Mouse (Mus musculus): ENCODE measurements at regions not wholly inside any gene's neighbourhood (a gene's known extent, or its start where the extent isn't known, plus 50 kb on each side); places are given as distances from the start of the nearest gene placed in this dataset.

GRCm38 (mm10) chr8:57209584-57209983 lies 111.2 kb upstream of the Hand2 start:
- Histone ChIP-seq H3K79me2 (replicated peaks; ENCODE audit: control insufficient read depth, extremely low read depth, insufficient read depth, poor library complexity, severe bottlenecking) (no peaks in the 10 kb centered on the region), H3K27me3 (replicated peaks) (no peaks in the 10 kb centered on the region), H3K4me3 (replicated peaks in 1 of 3; ENCODE audit: low read depth in 2 of 3, low read length in 2 of 3, poor library complexity in 1 of 3) (no peak overlapping the region), H3K27ac (ENCODE audit: insufficient read depth, low read depth) (no peak overlapping the region), H3K4me1 (ENCODE audit: control insufficient read depth in 1 of 2, insufficient read depth in 2 of 2) (no peaks in the 10 kb centered on the region), H3K9ac (ENCODE audit: insufficient read depth, low read depth) (no peak overlapping the region), H3K36me3 (replicated peaks in 1 of 2; ENCODE audit: control insufficient read depth in 1 of 2, insufficient read depth in 1 of 2, low read length in 1 of 2) (no peaks in the 10 kb centered on the region), H3K4me2 (ENCODE audit: insufficient read depth, low read depth, poor library complexity, severe bottlenecking) (no peak overlapping the region), H3K9me3 (replicated peaks; ENCODE audit: low read length) (no peaks in the 10 kb centered on the region)
- dilution Hi-C loops (cut with MboI; ENCODE audit: extremely low pct_ligation_motif_present, extremely low pct_unique_long_range_greater_than_20kb, low sequenced_read_pairs) (no loop called here), in situ Hi-C loops (cut with MboI; ENCODE audit: low pct_ligation_motif_present, low pct_unique_long_range_greater_than_20kb, low sequenced_read_pairs) (no loop called here)
- no peak for TF ChIP-seq RAD21 (IDR thresholded peaks at IDR 0.05; ENCODE audit: low read depth, low read length)
- TF ChIP-seq ZMIZ1 (IDR thresholded peaks at IDR 0.05; ENCODE audit: low read depth, low read length): no peak
- no peak for TF ChIP-seq USF2 (conservative IDR thresholded peaks at IDR 0.05; ENCODE audit: low read depth, low read length)
- TF ChIP-seq TBP (conservative IDR thresholded peaks at IDR 0.05; ENCODE audit: low read depth, low read length): no peak
- TF ChIP-seq MAFK (IDR thresholded peaks at IDR 0.05; ENCODE audit: insufficient replicate concordance, low read length): no peak
- no peak for TF ChIP-seq MAZ (IDR thresholded peaks at IDR 0.05; ENCODE audit: low read depth, low read length)
- TF ChIP-seq E2F4 (IDR thresholded peaks at IDR 0.05; ENCODE audit: insufficient replicate concordance, low read depth, low read length): no peak
- TF ChIP-seq ZNF384 (IDR thresholded peaks at IDR 0.05; ENCODE audit: low read depth, low read length): no peak
- no peak for TF ChIP-seq CTCF (conservative IDR thresholded peaks at IDR 0.05 in 1 of 2, IDR thresholded peaks at IDR 0.05 in 1 of 2; ENCODE audit: low read depth in 2 of 2, low read length in 2 of 2)
- no peak for DNase-seq (ENCODE audit: extremely low read depth)

- TF ChIP-seq MXI1 (IDR thresholded peaks at IDR 0.05; ENCODE audit: low read depth, low read length): no peak
- TF ChIP-seq ELF1 (IDR thresholded peaks at IDR 0.05; ENCODE audit: low read depth, low read length): no peak
- no peak for TF ChIP-seq RAD21 (IDR thresholded peaks at IDR 0.05; ENCODE audit: low read depth, low read length)
- dilution Hi-C loops (cut with MboI; ENCODE audit: extremely low pct_ligation_motif_present, extremely low pct_unique_long_range_greater_than_20kb, low sequenced_read_pairs): no loop called here
These were observed 107.7 kb upstream of the Hand2 start for GRCm38 (mm10) chr8:57213066-57213465.

GRCm38 (mm10) chr8:57213982-57214930 lies 106.5 kb upstream of the Hand2 start:
- dilution Hi-C loops (cut with MboI; ENCODE audit: extremely low pct_ligation_motif_present, extremely low pct_unique_long_range_greater_than_20kb, low sequenced_read_pairs): no loop called here
- no peaks in the 10 kb centered on the region for H3K9me3 ChIP-seq (replicated peaks; ENCODE audit: low read length)
- H3K27me3 ChIP-seq (replicated peaks): no peaks in the 10 kb centered on the region
- no peak overlapping the region for H3K4me3 ChIP-seq (replicated peaks in 1 of 3; ENCODE audit: low read depth in 2 of 3, low read length in 2 of 3, poor library complexity in 1 of 3)
- H3K27ac ChIP-seq (ENCODE audit: insufficient read depth, low read depth): no peak overlapping the region
- H3K4me1 ChIP-seq (ENCODE audit: control insufficient read depth in 1 of 2, insufficient read depth in 2 of 2): no peaks in the 10 kb centered on the region
- in situ Hi-C loops (cut with MboI; ENCODE audit: low pct_ligation_motif_present, low pct_unique_long_range_greater_than_20kb, low sequenced_read_pairs): no loop called here
- no peak overlapping the region; the same call in 1 of the 2 replicates for H3K4me2 ChIP-seq (ENCODE audit: insufficient read depth, low read depth, poor library complexity, severe bottlenecking)
- H3K79me2 ChIP-seq (replicated peaks; ENCODE audit: control insufficient read depth, extremely low read depth, insufficient read depth, poor library complexity, severe bottlenecking): no peaks in the 10 kb centered on the region
- H3K9ac ChIP-seq (ENCODE audit: insufficient read depth, low read depth): no peak overlapping the region
- no peak for DNase-seq (ENCODE audit: extremely low read depth)
- no peaks in the 10 kb centered on the region for H3K36me3 ChIP-seq (replicated peaks in 1 of 2; ENCODE audit: control insufficient read depth in 1 of 2, insufficient read depth in 1 of 2, low read length in 1 of 2)
- TF ChIP-seq USF2 (conservative IDR thresholded peaks at IDR 0.05; ENCODE audit: low read depth, low read length) (no peak), CHD2 (IDR thresholded peaks at IDR 0.05; ENCODE audit: low read length) (no peak), ZMIZ1 (IDR thresholded peaks at IDR 0.05; ENCODE audit: low read depth, low read length) (no peak), NELFE (IDR thresholded peaks at IDR 0.05; ENCODE audit: low read depth, low read length) (no peak), SMC3 (IDR thresholded peaks at IDR 0.05; ENCODE audit: low read depth, low read length) (no peak), KAT2A (IDR thresholded peaks at IDR 0.05; ENCODE audit: insufficient replicate concordance, low read length) (no peak), MXI1 (IDR thresholded peaks at IDR 0.05; ENCODE audit: low read depth, low read length) (no peak)

More at GRCm38 (mm10) chr8:57213066-57213465, 107.7 kb upstream of the Hand2 start:
- in situ Hi-C loops (cut with MboI; ENCODE audit: low pct_ligation_motif_present, low pct_unique_long_range_greater_than_20kb, low sequenced_read_pairs): no loop called here
- Histone ChIP-seq H3K27ac (ENCODE audit: insufficient read depth, low read depth) (no peak overlapping the region), H3K27me3 (replicated peaks) (no peaks in the 10 kb centered on the region), H3K79me2 (replicated peaks; ENCODE audit: control insufficient read depth, extremely low read depth, insufficient read depth, poor library complexity, severe bottlenecking) (no peaks in the 10 kb centered on the region), H3K9ac (ENCODE audit: insufficient read depth, low read depth) (no peak overlapping the region), H3K4me3 (replicated peaks in 1 of 3; ENCODE audit: low read depth in 2 of 3, low read length in 2 of 3, poor library complexity in 1 of 3) (no peak overlapping the region), H3K4me1 (ENCODE audit: control insufficient read depth in 1 of 2, insufficient read depth in 2 of 2) (no peaks in the 10 kb centered on the region), H3K9me3 (replicated peaks; ENCODE audit: low read length) (no peaks in the 10 kb centered on the region), H3K4me2 (ENCODE audit: insufficient read depth, low read depth, poor library complexity, severe bottlenecking) (no peak overlapping the region), H3K36me3 (replicated peaks in 1 of 2; ENCODE audit: control insufficient read depth in 1 of 2, insufficient read depth in 1 of 2, low read length in 1 of 2) (no peaks in the 10 kb centered on the region)
- DNase-seq (ENCODE audit: extremely low read depth): no peak
